Mouse (Mus musculus) olfactory bulb, adult 2 months (tissue): ENCODE results near the gene AI661453.

Experiments used
- CTCF ChIP-seq: fragments of 200-500 bp; IDR thresholded peaks from 2 replicates; pipeline ENCODE4 v1.5.1; 2012; ENCODE audit warnings: low read depth, mild to moderate bottlenecking, low read length, moderate library complexity; ENCODE audit not compliant: insufficient read depth
- POLR2A ChIP-seq: fragments of 200-500 bp; IDR thresholded peaks from 2 replicates; pipeline ENCODE4 v1.6.1; 2012; ENCODE audit warnings: mild to moderate bottlenecking, low read depth, low read length, moderate library complexity; ENCODE audit not compliant: insufficient read depth

DNA sequence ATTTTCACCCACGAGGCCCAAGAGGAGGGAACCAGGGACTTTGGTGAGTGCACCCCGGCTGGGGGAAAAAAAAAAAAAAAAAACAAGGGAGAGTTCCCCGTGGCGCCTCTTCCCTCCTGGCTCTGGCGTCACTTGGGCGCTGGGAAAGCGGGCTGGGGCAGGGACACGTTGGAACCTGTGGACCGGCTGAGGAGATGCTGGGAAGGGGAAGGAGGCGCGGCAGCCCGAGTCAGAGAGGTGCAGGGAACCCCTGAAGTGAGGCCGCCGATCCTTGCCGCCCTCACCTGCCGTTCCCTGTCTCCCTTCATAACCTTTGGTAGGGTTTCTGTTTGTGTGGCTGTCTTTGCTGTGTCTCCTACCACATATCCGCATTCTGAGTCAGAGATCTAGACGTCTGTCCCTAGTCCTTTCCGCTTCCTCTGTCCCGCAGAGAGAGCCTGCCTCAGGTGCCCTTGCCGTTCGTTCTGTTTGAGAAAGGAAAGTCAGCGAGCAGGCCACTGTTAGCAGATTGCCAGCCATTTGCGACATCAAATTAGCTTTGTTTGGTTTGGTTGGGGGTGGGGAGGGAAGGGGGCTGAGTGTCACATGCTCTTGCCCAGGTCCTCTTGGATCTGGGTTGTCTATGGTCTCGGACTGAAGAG, 612 bp downstream of the AI661453 start, which contains the start of gene 1700001C19Rik:
- TF ChIP-seq POLR2A = no peak
- TF ChIP-seq CTCF = no peak
